Mouse (Mus musculus): Measurements from ENCODE around the gene F2rl2.

DNA sequence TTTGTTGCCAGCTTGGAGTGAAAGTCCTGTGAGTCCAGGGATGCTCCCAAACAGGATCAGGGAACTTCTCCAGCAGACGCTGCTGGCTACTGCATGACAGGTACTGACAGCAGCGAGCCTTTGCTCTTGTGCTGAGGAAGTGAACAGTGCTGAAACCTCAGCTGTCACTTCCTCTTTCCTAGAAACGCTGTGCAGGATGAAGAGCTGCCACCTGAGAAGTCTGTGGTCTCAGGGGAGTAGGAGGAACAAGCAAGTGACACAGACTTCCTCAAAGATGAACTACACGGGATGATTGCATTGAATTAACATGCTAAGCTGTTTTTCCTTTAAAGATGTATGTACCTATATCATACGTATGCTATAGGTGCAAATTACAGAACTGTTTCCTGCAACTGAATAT, 10.9 kb upstream of the F2rl2 start:
- no peak for TF ChIP-seq POLR2A (IDR thresholded peaks at IDR 0.05; ENCODE audit: borderline replicate concordance, extremely low read depth, low read depth, low read length)
- no peak for TF ChIP-seq CTCF (IDR thresholded peaks at IDR 0.05; ENCODE audit: insufficient read depth, low read length)

Data from lung, adult 2 months (tissue).